Mouse (Mus musculus) naive thymus-derived CD4-positive, alpha-beta T cell, adult 5 months (primary cell): ENCODE results near the gene Dnali1. TPM values are rescaled to one million over a fixed set of nuclear protein-coding genes. Genes with fewer than 3 reads are reported as not detected.

Experiments used
- polyA plus RNA-seq: library from polyadenylated mRNA; unstranded; fragments of 100-300 nt; shearing (Covaris generic); gene quantifications from one replicate; pipeline ENCODE4 v1.2.1, GENCODE M21; 2017

Gene Dnali1
- polyA plus RNA-seq, result not detected

DNA sequence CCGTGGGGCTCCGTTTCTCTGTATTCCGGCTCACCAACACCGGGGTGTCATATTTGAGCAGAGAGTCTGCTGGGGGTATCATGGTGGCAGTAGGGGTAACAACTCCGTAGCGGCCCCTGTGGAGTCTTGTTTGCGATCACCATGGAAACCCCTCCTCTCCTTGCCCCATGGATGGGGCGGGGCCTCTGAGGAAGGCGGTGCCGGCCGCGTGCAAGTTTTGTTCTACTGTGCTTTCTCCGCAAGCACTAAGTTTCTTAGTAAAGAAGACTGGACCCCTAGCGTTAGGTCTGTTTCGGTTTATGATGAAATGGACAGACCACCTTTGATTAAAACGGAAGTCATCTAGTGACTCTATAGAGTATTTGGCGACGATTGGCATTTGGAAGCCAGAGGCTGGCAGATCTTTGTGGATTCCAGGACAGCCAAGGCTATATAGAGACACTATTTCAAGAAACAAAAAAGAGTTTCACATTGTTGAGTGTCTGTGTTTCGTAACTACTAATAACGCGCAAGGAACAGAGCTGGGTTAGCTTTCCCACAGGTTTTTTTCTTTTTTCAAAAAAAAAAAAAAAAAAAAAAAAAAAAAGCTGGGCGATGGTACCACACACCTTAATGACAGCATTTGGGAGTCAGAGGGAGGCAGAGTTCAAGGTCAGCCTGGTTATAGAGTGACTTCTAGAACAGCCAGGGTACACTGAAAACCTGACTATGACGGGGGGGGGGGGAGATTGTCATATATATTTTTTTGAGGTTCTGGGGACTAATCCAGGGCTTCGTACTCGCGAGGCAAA lies at the start of gene Dnali1:
Dnali1 (minus strand) TSS at position 187 of the 791 bp plus-strand sequence.

GRCm38 (mm10) chr4:125084403-125085345 lies 19.2 kb upstream of the Dnali1 start, which contains the start of gene Meaf6:
TSS of gene Meaf6 (plus strand) at chr4:125085134.

GRCm38 (mm10) chr4:125066490-125067370 lies 1.2 kb upstream of the Dnali1 start, which contains the start of gene Snip1:
TSS of gene Snip1 (plus strand) at chr4:125066672.

GRCm38 (mm10) chr4:125015806-125016635 lies 49.5 kb downstream of the Dnali1 start, which contains the start of gene Gnl2:
TSS of gene Gnl2 (plus strand) at chr4:125016585.

Other genes with a start within 250 kb of the Dnali1 start
- 154 TPM for gene Yrdc, start 215.0 kb downstream of the Dnali1 start, polyA plus RNA-seq
- gene 1110065P20Rik, start 214.5 kb downstream of the Dnali1 start, polyA plus RNA-seq, result 24.0 TPM
- 2.3 TPM for gene Maneal, start 203.5 kb downstream of the Dnali1 start, polyA plus RNA-seq
- gene Epha10, start 184.8 kb downstream of the Dnali1 start, polyA plus RNA-seq, result not detected
- 9.8 TPM for gene 9930104L06Rik, start 128.7 kb downstream of the Dnali1 start, polyA plus RNA-seq
- gene Cdca8, start 126.4 kb downstream of the Dnali1 start, polyA plus RNA-seq, result 1.5 TPM
- not detected for gene Rspo1, start 79.3 kb downstream of the Dnali1 start, polyA plus RNA-seq
- 109 TPM for gene Gnl2, start 49.1 kb downstream of the Dnali1 start, polyA plus RNA-seq
- gene Snip1, start 969 bp upstream of the Dnali1 start, polyA plus RNA-seq, result 40.9 TPM
- gene Meaf6, start 19.4 kb upstream of the Dnali1 start, polyA plus RNA-seq, result 47.3 TPM
- 43.1 TPM for gene Zc3h12a, start 62.1 kb upstream of the Dnali1 start, polyA plus RNA-seq